Mouse (Mus musculus) forebrain, embryonic 14.5 days (tissue): ENCODE measurements at regions not wholly inside any gene's neighbourhood (a gene's known extent, or its start where the extent isn't known, plus 50 kb on each side); places are given as distances from the start of the nearest gene placed in this dataset.
A peak's percentile ranks its signal among the peaks of the same experiment; 100 is the strongest.

ENCODE experiments used
- ATAC-seq: fragments of 200-750 bp; cut with Nextera tagmentation; 2 replicates; pipeline ENCODE4 v1.8.0; 2017; ENCODE audit warnings: mild to moderate bottlenecking, moderate library complexity
- DNase-seq: peaks from one replicate; pipeline ENCODE4 v3.0.0-alpha.2; 2015; ENCODE audit warnings: low spot score
- H3K27ac ChIP-seq: fragments of 300-500 bp; sonication (generic); 2 replicates; pipeline ENCODE4 v1.5.1; 2014; ENCODE audit warnings: low read depth, mild to moderate bottlenecking, control low read depth, low read length, moderate library complexity
- H3K27me3 ChIP-seq: fragments of 300-500 bp; sonication (generic); replicated peaks from 2 replicates; pipeline ENCODE4 v1.6.1; 2014; ENCODE audit warnings: low read length, control low read depth, mixed read lengths; ENCODE audit not compliant: control insufficient read depth, insufficient read depth
- H3K36me3 ChIP-seq: fragments of 300-500 bp; sonication (generic); 2 replicates; pipeline ENCODE4 v1.6.1; 2014; ENCODE audit warnings: low read length, control low read depth; ENCODE audit not compliant: control insufficient read depth, insufficient read depth
- H3K4me1 ChIP-seq: fragments of 300-500 bp; sonication (generic); 2 replicates; pipeline ENCODE4 v1.6.1; 2014; ENCODE audit warnings: antibody characterized with exemption, low read length, control low read depth; ENCODE audit not compliant: control insufficient read depth, insufficient read depth
- H3K4me2 ChIP-seq: fragments of 300-500 bp; sonication (generic); 2 replicates; pipeline ENCODE4 v1.6.1; 2014; ENCODE audit warnings: mild to moderate bottlenecking, control low read depth, low read length
- H3K4me3 ChIP-seq: fragments of 300-500 bp; sonication (generic); 2 replicates; pipeline ENCODE4 v1.5.1; 2014; ENCODE audit warnings: low read depth, low read length, control low read depth
- H3K9ac ChIP-seq: fragments of 300-500 bp; sonication (generic); 2 replicates; pipeline ENCODE4 v1.6.1; 2014; ENCODE audit warnings: mild to moderate bottlenecking, low read length, control low read depth, moderate library complexity
- H3K9me3 ChIP-seq: fragments of 300-500 bp; sonication (generic); replicated peaks from 2 replicates; pipeline ENCODE4 v1.6.1; 2016; ENCODE audit warnings: low read length, control low read depth, mixed read lengths; ENCODE audit not compliant: control insufficient read depth
- WGBS: fragments of 180-500 bp; shearing (Covaris S2); extraction: QIAGEN DNeasy Blood & Tissue Kit; methylation state at CpG from one replicate; pipeline ENCODE4 v1.1.7; 2014; 5-methylcytosine and 5-hydroxymethylcytosine counted together

GRCm38 (mm10) chrX:121301915-121302314 lies 989.0 kb upstream of the H2afb3 start:
- WGBS = 47% methylated on average over 6 of the region's 6 CpGs
- H3K4me3 ChIP-seq = no peak overlapping the region
- H3K27ac ChIP-seq = no peak overlapping the region
- H3K9me3 ChIP-seq = no peaks in the 10 kb centered on the region
- no peaks in the 10 kb centered on the region for H3K36me3 ChIP-seq
- DNase-seq (peak; percentile 9), ATAC-seq (no peak)
- no peaks in the 10 kb centered on the region for H3K4me1 ChIP-seq
- H3K4me2 ChIP-seq = no peak overlapping the region
- no peak overlapping the region for H3K9ac ChIP-seq
- H3K27me3 ChIP-seq = no peaks in the 10 kb centered on the region

- Histone ChIP-seq H3K4me1 (no peaks in the 10 kb centered on the region), H3K27ac (no peak overlapping the region), H3K4me3 (no peak overlapping the region), H3K36me3 (no peaks in the 10 kb centered on the region), H3K9ac (no peak overlapping the region), H3K9me3 (no peaks in the 10 kb centered on the region), H3K4me2 (no peak overlapping the region), H3K27me3 (no peaks in the 10 kb centered on the region)
- ATAC-seq = no peak
- DNase-seq = no peak
These were observed 978.3 kb upstream of the H2afb3 start for GRCm38 (mm10) chrX:121291239-121291638.

- Histone ChIP-seq H3K9me3 (no peaks in the 10 kb centered on the region), H3K27me3 (no peaks in the 10 kb centered on the region), H3K9ac (no peak overlapping the region), H3K4me2 (no peak overlapping the region), H3K36me3 (no peaks in the 10 kb centered on the region), H3K4me1 (no peaks in the 10 kb centered on the region), H3K27ac (no peak overlapping the region), H3K4me3 (no peak overlapping the region)
- DNase-seq = peak; percentile 35
- no peak for ATAC-seq
These were observed 957.2 kb upstream of the H2afb3 start for GRCm38 (mm10) chrX:121270071-121270470.

GRCm38 (mm10) chrX:121269620-121270019 lies 956.7 kb upstream of the H2afb3 start:
- H3K36me3 ChIP-seq = no peaks in the 10 kb centered on the region
- no peaks in the 10 kb centered on the region for H3K27me3 ChIP-seq
- H3K9me3 ChIP-seq = no peaks in the 10 kb centered on the region
- ATAC-seq = no peak
- H3K4me1 ChIP-seq = no peaks in the 10 kb centered on the region
- WGBS = 56% methylated on average over 2 of the region's 2 CpGs
- H3K4me3 ChIP-seq = no peak overlapping the region
- H3K4me2 ChIP-seq = no peak overlapping the region
- H3K27ac ChIP-seq = no peak overlapping the region
- no peak for DNase-seq
- H3K9ac ChIP-seq = no peak overlapping the region

- no peaks in the 10 kb centered on the region for H3K4me1 ChIP-seq
- H3K36me3 ChIP-seq = no peaks in the 10 kb centered on the region
- H3K4me3 ChIP-seq = no peak overlapping the region
- peak; percentile 44 for DNase-seq
- no peak overlapping the region for H3K27ac ChIP-seq
- no peaks in the 10 kb centered on the region for H3K27me3 ChIP-seq
- H3K9ac ChIP-seq = no peak overlapping the region
- peak; percentile 78 for ATAC-seq
- H3K9me3 ChIP-seq = no peaks in the 10 kb centered on the region
- H3K4me2 ChIP-seq = no peak overlapping the region
- WGBS = 27% methylated on average over 3 of the region's 3 CpGs
These were observed 919.5 kb upstream of the H2afb3 start for GRCm38 (mm10) chrX:121232142-121233000.
